Mouse (Mus musculus): ENCODE data around the gene Fndc3c1. TPM values are rescaled to one million over a fixed set of nuclear protein-coding genes. Genes with fewer than 3 reads are reported as not detected.
"Not testable (repeated sequence)": the region's sequence is repeated elsewhere in the genome, so short reads cannot be mapped to it uniquely, and the experiment has no call there.

The Fndc3c1 gene
- polyA plus RNA-seq (2012; rRNA removed), result not detected in 2 replicates

DNA sequence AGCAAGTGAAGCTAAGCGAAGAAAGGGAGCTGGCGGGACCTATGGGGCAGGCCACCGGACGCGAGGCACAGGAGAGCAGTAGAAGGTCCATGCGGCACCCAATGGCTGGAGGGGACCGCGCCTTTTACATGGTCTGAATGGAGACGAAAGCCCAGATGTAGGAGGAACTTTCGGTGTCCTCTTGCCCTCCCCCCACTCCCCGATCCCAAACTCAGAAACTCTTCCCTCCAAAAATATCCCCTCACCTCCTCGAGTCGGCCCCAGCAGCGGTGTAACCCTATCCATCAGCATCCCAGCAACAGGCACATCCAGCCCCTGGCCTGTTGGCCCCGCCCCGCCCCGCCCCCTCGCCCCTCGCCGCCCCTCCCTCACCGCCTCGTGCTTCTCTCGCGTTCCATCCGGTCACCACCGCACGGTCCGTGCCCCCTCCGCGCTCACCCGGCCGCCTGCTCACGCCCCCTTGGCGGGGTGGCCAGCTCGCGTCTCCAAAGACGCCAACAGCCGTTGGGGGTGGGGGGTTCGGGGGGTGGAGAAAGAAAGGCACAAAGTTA lies at the start of gene Fndc3c1:
Gene Fndc3c1 (minus strand): TSS at position 301 of the 551 bp plus-strand sequence.
- WGBS, result 21% methylated on average over 37 of the region's 39 CpGs
- Histone ChIP-seq H3K36me3 (ENCODE audit: control insufficient read depth, insufficient read depth, low read length) (no peaks in the 10 kb centered on the region), H3K4me3 (ENCODE audit: low read depth, low read length) (peak within 1 kb of the TSS; percentile 36), H3K27ac (ENCODE audit: insufficient read depth, low read depth, low read length) (no peak within 1 kb of the TSS), H3K27me3 (ENCODE audit: control insufficient read depth, insufficient read depth, low read length) (peaks cover 9% of the 10 kb centered on the region), H3K4me1 (ENCODE audit: control insufficient read depth, insufficient read depth, insufficient read length, low read length) (no peaks in the 10 kb centered on the region)
- no peak for TF ChIP-seq POLR2A (IDR thresholded peaks at IDR 0.05; ENCODE audit: low read depth, low read length)
- TF ChIP-seq CTCF (IDR thresholded peaks at IDR 0.05; ENCODE audit: extremely low read depth, insufficient read length, insufficient replicate concordance, low read depth, low read length), result no peak

DNA sequence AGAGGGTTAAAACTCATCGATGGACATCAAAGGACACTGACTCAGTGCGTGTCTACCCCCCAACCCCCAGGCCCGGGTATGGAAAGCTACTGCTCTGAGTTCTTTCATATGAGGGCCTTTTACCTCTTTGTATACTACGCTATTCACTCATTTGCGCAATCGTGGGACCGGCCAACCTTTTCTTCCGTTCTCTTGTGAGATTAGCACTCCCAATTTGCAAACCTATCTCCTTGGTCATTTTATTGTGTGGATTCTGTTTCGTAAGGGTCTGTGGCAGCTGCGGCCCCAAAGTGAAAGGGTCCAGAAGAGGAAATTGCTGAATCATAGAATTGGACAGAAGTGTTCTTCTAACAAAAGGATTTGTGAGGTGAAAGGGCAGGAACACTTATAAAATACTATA lies 1.2 kb upstream of the Fndc3c1 start:
- H3K27me3 ChIP-seq (ENCODE audit: control insufficient read depth, insufficient read depth, low read length), result peaks cover 9% of the 10 kb centered on the region
- TF ChIP-seq CTCF (IDR thresholded peaks at IDR 0.05; ENCODE audit: extremely low read depth, insufficient read length, insufficient replicate concordance, low read depth, low read length) (no peak), POLR2A (IDR thresholded peaks at IDR 0.05; ENCODE audit: low read depth, low read length) (no peak)
- H3K36me3 ChIP-seq (ENCODE audit: control insufficient read depth, insufficient read depth, low read length), result no peaks in the 10 kb centered on the region
- WGBS, result 39% methylated on average over 10 of the region's 10 CpGs
- no peak overlapping the region for H3K4me3 ChIP-seq (ENCODE audit: low read depth, low read length)
- H3K27ac ChIP-seq (ENCODE audit: insufficient read depth, low read depth, low read length), result no peak overlapping the region
- no peaks in the 10 kb centered on the region for H3K4me1 ChIP-seq (ENCODE audit: control insufficient read depth, insufficient read depth, insufficient read length, low read length)

DNA sequence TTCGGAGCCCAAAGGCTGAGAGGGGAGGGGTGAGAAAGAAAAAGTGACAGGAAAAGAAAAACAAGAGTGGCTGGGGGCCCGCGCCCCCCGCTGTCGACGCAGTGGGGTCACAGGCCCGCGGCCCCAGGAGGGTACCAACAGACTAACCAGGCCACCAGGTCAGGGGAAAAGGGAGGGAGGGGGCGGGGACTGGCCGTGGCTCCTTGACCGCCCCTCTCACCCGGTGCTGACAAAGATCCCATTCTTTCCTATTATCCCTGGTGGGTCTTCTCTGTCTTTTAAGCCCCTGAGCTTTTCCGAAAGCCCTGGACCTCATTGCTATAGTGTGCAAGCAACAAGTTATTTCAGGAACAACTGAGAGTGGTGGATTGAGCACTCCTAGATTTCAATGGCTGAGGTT lies 470 bp upstream of the Fndc3c1 start:
- no peak for TF ChIP-seq CTCF (IDR thresholded peaks at IDR 0.05; ENCODE audit: extremely low read depth, insufficient read length, insufficient replicate concordance, low read depth, low read length)
- TF ChIP-seq POLR2A (IDR thresholded peaks at IDR 0.05; ENCODE audit: low read depth, low read length), result no peak
- WGBS, result 16% methylated on average over 13 of the region's 13 CpGs
- Histone ChIP-seq H3K27me3 (ENCODE audit: control insufficient read depth, insufficient read depth, low read length) (peaks cover 9% of the 10 kb centered on the region), H3K4me3 (ENCODE audit: low read depth, low read length) (no peak overlapping the region), H3K4me1 (ENCODE audit: control insufficient read depth, insufficient read depth, insufficient read length, low read length) (no peaks in the 10 kb centered on the region), H3K27ac (ENCODE audit: insufficient read depth, low read depth, low read length) (no peak overlapping the region), H3K36me3 (ENCODE audit: control insufficient read depth, insufficient read depth, low read length) (no peaks in the 10 kb centered on the region)

DNA sequence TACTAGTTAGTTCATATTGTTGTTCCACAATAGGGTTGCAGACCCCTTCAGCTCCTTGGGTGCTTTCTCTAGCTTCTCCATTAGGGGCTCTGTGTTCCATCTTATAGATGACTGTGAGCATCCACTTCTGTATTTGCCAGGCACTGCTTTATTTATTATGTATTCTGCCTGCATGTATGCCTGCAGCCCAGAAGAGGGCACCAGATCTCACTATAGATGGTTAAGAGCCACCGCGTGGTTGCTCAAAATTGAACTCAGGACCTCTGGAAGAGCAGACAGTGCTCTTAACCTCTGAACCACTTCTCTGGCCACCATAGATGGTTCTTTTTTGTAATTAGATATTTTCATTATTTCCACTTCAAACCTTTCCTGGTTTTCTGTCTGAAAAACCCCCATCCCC lies 5.3 kb downstream of the Fndc3c1 start:
- WGBS, result 69% methylated on average over 2 of the region's 2 CpGs

DNA sequence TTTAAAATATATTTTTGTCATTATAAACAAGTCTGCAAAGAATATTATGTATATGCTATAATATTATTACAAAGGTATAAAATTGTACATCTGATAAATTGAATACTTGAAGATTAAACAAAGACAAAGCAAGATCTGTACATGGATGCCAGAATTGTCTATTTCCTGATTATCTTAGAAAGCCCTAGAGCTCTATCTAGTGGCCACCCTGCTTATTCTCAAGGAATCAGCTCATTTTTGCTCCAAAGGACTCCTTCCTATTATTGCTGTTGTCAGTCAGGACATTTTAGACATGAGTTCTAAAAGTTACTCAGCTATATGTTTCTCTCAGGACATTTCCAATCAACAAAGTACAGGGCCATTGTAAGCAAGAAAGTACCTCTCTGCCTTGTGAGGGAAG lies 99.9 kb downstream of the Fndc3c1 start:
- no peaks in the 10 kb centered on the region for H3K36me3 ChIP-seq (ENCODE audit: control insufficient read depth, insufficient read depth, low read length)
- TF ChIP-seq POLR2A (IDR thresholded peaks at IDR 0.05; ENCODE audit: low read depth, low read length) (no peak), CTCF (IDR thresholded peaks at IDR 0.05; ENCODE audit: extremely low read depth, insufficient read length, insufficient replicate concordance, low read depth, low read length) (no peak)
- no peak overlapping the region for H3K4me3 ChIP-seq (ENCODE audit: low read depth, low read length)
- no peaks in the 10 kb centered on the region for H3K4me1 ChIP-seq (ENCODE audit: control insufficient read depth, insufficient read depth, insufficient read length, low read length)
- no peaks in the 10 kb centered on the region for H3K27me3 ChIP-seq (ENCODE audit: control insufficient read depth, insufficient read depth, low read length)
- H3K27ac ChIP-seq (ENCODE audit: insufficient read depth, low read depth, low read length), result no peak overlapping the region

More for the DNA sequence above, 5.3 kb downstream of the Fndc3c1 start:
- not testable (repeated sequence) for H3K27me3 ChIP-seq (ENCODE audit: control insufficient read depth, insufficient read depth, low read length); H3K36me3 ChIP-seq (ENCODE audit: control insufficient read depth, insufficient read depth, low read length); H3K4me1 ChIP-seq (ENCODE audit: control insufficient read depth, insufficient read depth, insufficient read length, low read length); H3K4me3 ChIP-seq (ENCODE audit: low read depth, low read length); H3K27ac ChIP-seq (ENCODE audit: insufficient read depth, low read depth, low read length)

DNA sequence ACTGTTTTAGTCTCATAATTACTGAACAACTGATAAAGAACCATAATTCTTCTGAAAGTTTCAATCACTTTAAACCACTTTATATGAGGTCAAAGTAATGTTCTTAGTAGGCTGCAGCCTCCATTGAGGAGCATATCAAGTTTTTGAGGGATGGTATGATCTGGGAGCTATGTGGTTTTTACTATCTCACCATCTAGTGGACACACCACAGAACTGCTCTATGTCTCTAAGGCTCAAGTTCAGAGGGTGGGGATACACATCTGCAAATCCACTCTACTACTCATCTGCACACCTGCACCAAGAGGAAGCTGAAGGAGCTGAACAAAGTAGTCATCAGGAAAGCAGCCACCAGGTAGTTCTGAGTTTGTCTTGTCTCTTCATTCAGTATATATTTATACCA lies 104.6 kb downstream of the Fndc3c1 start:
- Histone ChIP-seq H3K27ac (ENCODE audit: insufficient read depth, low read depth, low read length) (no peak overlapping the region), H3K4me1 (ENCODE audit: control insufficient read depth, insufficient read depth, insufficient read length, low read length) (no peaks in the 10 kb centered on the region), H3K27me3 (ENCODE audit: control insufficient read depth, insufficient read depth, low read length) (no peaks in the 10 kb centered on the region), H3K4me3 (ENCODE audit: low read depth, low read length) (no peak overlapping the region), H3K36me3 (ENCODE audit: control insufficient read depth, insufficient read depth, low read length) (no peaks in the 10 kb centered on the region)
- TF ChIP-seq CTCF (IDR thresholded peaks at IDR 0.05; ENCODE audit: extremely low read depth, insufficient read length, insufficient replicate concordance, low read depth, low read length), result no peak
- no peak for TF ChIP-seq POLR2A (IDR thresholded peaks at IDR 0.05; ENCODE audit: low read depth, low read length)

Other genes with a start within 250 kb of the Fndc3c1 start
- not detected in 2 replicates for gene Fnd3c2, start 230.0 kb downstream of the Fndc3c1 start, polyA plus RNA-seq (2012; rRNA removed)
- not detected in 2 replicates for gene Gm5127, start 97.8 kb upstream of the Fndc3c1 start, polyA plus RNA-seq (2012; rRNA removed)
- gene Cysltr1, start 118.3 kb upstream of the Fndc3c1 start, polyA plus RNA-seq (2012; rRNA removed), result 0.18 and 0.49 TPM in 2 replicates

Measured in small intestine, adult 2 months (tissue).